Comparison of ENCODE assay signal across 21 mouse cellular contexts in genomic region chr17:35967621-35968020, GRCm38 (mm10).
"Had no signal": no experiment of that assay in that cellular context is flagged by ENCODE, and none has a peak within 500 bp of the region (broad histone marks: within the 10 kb centered on the region; RNA-seq: fewer than 3 reads in every experiment).

No protein-coding gene starts in this region.

- H3K9me3 ChIP-seq: kidney, embryonic 15.5 days; lung, embryonic 15.5 days; megakaryocyte, embryonic 14.5 days; midbrain, embryonic 10.5 days; midbrain, embryonic 13.5 days had no signal

- H3K9ac ChIP-seq: kidney, embryonic 15.5 days; lung, embryonic 15.5 days had no signal

- H3K27ac ChIP-seq: kidney, embryonic 15.5 days; left cerebral cortex, adult 2 months; liver, embryonic 14.5 days; lung, embryonic 15.5 days; midbrain, embryonic 10.5 days; midbrain, embryonic 13.5 days; stomach, postnatal 0 days had no signal

- H3K27me3 ChIP-seq: kidney, embryonic 15.5 days; lung, embryonic 15.5 days; megakaryocyte, embryonic 14.5 days; midbrain, embryonic 13.5 days had no signal

- ATAC-seq: midbrain, embryonic 13.5 days; midbrain, embryonic 16.5 days had no signal

- DNase-seq: kidney, adult 8-10 months; kidney, postnatal 10 days; layer of hippocampus, postnatal 36 days; lung, adult 18-20 months; lung, postnatal 10 days; lung, postnatal 36 days; right cerebral cortex, adult 18-20 months; right cerebral cortex, postnatal 14 days; right cerebral cortex, postnatal 4 days; thymus, adult 2 months; thymus, postnatal 14 days; thymus, postnatal 4 days had no signal
